Mouse (Mus musculus) layer of hippocampus, adult 9-10 months (tissue): ENCODE data around the gene BC117090.
"Not testable (repeated sequence)": the region's sequence is repeated elsewhere in the genome, so short reads cannot be mapped to it uniquely, and the experiment has no call there.

Experiments
- DNase-seq: peaks from one replicate; pipeline ENCODE4 v3.0.0; 2022; ENCODE audit warnings: low spot score

The BC117090 gene

DNA sequence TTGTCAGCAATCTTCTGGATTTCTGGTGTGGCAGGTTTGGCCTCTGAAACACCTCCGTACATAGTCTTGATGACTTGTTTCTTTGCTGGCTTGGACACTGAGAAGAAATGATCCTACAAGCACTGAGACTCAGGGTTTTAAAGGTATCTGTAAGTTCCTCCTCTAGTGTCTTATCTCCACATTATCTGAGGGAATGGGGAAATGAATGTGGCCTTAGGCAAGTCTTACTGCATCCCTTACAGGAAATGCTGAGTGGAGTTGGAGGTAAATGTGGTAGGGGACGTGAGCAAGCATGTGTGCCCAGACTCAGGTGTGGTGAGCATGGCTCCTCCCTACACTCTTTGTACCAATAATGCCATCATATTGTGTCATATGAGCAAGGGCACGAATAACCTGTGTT is at the start of gene BC117090:
Gene BC117090, minus strand, starts transcription at position 101 of the 400 bp plus-strand sequence.
- no peak for DNase-seq

DNA sequence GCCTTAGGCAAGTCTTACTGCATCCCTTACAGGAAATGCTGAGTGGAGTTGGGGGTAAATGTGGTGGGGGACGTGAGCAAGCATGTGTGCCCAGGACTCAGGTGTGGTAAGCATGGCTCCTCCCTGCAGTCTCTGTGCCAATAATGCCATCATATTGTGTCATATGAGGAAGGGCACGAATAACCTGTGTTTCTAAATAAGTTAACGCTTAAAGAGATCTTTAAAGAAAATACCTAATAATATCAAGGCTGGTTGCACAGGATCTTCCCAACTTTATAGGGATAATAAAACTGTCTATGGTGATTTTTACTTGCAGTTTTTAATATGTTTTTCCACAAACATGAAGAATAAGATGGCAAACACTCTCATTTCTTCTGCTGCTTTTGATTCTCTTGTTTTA is 33.5 kb upstream of the BC117090 start, which contains the start of gene BC100530:
Gene BC100530, minus strand, starts transcription at position 101 of the 400 bp plus-strand sequence.
- not testable (repeated sequence) for DNase-seq

DNA sequence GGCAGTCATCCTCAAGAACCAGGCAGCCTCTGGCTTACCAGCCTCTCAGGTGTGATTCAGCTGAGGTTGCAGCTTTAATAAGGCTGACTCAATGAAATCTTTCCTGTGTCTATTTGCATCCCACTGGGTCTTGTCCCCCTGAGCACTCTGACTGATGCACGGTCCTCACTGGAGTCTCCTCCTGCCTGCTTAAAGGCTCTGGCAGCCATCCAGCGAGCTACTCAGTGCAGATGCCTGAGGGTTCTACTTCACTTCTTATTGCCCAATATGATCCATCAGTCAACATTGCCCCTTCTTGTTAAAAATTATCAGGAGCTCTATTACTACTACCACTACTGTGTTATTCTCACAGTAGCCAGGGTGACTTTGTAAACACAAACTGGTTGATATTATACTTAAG is 3.0 kb upstream of the BC117090 start:
- no peak for DNase-seq

DNA sequence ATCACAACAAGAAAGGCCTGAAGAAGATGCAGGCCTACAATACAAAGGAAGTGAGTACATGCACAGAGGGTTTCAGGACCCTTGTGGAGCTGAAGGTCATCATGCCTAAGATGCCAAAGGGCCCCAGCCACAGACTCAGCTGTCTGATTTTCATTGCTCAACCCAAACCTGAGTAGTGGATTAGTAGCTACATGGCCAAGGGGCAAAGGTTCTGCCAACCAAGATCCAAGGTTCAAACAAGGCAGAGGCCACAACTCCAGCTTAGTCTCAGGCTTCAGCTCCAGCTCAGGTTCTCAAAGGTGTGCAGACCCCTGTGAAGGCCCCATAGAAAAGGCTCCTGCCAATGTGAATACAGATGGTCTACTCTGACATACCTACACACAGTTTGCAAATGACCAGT is 14.8 kb downstream of the BC117090 start:
- no peak for DNase-seq

DNA sequence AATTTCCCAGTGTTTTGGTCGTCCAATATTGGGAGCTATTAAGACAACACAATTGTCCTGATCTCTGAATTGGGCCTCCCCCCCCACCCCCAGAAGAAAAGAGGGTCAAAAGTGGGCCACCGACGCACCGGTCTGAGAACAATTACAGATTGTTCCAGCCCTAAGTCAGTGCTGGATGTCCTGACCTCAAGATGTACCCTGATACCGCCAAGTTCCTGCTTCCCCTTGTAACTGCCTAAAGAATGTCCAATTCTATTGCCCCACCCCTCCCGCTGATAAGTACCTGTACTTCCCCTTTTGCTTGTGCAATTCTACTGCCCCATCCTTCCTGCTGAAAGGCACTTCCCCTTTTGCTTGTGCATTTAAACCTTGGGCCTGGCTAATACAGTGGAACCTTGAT is 18.0 kb downstream of the BC117090 start:
- not testable (repeated sequence) for DNase-seq

DNA sequence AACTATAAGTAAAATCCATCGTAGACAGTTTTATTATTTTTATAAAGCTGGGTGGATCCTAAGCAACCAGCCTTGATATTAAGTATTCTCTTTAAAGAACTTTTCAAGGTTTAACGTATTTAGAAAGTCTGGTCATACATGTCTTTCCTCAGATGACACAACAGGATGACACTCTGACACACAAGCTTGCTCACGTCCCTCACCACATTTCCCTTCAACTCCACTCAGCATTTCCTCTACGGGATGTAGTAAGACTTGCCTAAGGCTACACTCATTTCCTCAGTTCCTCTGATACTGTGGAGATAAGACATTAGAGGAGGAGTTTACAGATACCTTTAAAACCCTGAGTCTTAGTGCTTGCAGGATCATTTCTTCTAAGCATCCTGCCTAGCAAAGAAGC is 26.5 kb downstream of the BC117090 start:
- no peak for DNase-seq

DNA sequence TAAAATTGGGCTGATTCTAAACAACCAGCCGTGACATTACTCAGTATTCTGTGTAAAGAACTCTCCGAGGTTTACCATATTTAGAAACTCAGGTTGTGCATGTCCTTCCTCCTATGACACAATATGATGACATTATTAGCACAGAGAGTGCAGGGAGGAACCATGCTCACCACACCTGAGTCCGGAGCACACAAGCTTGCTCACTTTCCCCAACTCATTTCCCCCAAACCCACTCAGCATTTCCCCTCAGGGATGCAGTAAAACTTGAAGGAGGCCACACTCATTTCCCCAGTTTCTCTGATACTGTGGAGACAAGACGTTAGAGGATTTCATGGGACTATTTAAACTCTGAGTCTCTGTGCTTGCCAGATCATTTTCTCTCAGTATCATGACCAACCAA is 45.0 kb downstream of the BC117090 start:
- DNase-seq = no peak

DNA sequence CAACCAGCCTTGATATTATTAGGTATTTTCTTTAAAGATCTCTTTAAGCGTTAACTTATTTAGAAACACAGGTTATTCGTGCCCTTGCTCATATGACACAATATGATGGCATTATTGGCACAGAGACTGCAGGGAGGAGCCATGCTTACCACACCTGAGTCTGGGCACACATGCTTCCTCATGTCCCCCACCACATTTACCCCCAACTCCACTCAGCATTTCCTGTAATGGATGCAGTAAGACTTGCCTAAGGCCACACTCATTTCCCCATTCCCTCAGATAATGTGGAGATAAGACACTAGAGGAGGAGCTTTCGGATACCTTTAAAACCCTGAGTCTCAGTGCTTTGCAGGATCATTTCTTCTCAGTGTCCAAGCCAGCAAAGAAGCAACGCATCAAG is 57.3 kb downstream of the BC117090 start, which contains the start of gene Stfa1:
Gene Stfa1, plus strand, starts transcription at position 156 of the 400 bp plus-strand sequence.
- DNase-seq = not testable (repeated sequence)
